Mouse (Mus musculus) testis, adult 2 months (tissue): ENCODE measurements around the gene Rad51b.

ENCODE experiments used
- CTCF ChIP-seq: fragments of 200-500 bp; IDR thresholded peaks from 2 replicates; pipeline ENCODE4 v1.5.1; 2012; ENCODE audit warnings: low read depth, mild to moderate bottlenecking, inconsistent platforms, low read length, moderate library complexity; ENCODE audit not compliant: control insufficient read depth, insufficient read depth, insufficient replicate concordance
- POLR2A ChIP-seq: fragments of 200-500 bp; IDR thresholded peaks from 2 replicates; pipeline ENCODE4 v1.6.1; 2012; ENCODE audit warnings: low read depth, mild to moderate bottlenecking, inconsistent platforms, low read length, moderate library complexity; ENCODE audit not compliant: control insufficient read depth

DNA sequence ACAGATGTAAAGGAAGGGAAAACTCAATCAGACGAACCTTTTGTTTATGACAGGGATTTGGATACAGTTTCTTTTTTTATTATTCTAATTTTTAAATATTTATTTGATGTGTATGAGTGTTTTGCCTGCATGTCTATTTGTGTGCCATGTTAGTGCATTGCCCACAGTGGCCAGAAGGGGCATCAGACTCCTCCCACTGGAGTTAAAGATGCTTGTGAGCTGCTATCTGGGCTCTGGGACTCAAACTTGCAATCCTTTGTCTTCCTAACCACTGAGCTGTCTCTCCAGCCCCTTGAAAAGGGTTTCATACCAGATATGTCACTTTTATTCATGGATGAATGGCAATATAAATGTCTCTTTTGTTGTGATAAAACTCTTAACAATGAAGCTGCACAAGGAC, 65.1 kb downstream of the Rad51b start:
- peak; percentile 18; the same call in 1 of the 2 replicates for TF ChIP-seq CTCF
- no peak for TF ChIP-seq POLR2A
